Mouse (Mus musculus): ENCODE measurements around the gene Bcar1. TPM values are rescaled to one million over a fixed set of nuclear protein-coding genes. Genes with fewer than 3 reads are reported as not detected.

Bcar1 gene
- polyA plus RNA-seq, 1 experiment = 14.0 TPM

- no peak overlapping the region for H3K4me3 ChIP-seq (ENCODE audit: control insufficient read depth, insufficient read depth, low read length)
- H3K36me3 ChIP-seq (ENCODE audit: control insufficient read depth, insufficient read depth, low read length) = no peaks in the 10 kb centered on the region
- H3K27ac ChIP-seq (ENCODE audit: control insufficient read depth, insufficient read depth, low read length) = no peak overlapping the region
- WGBS = 91% methylated on average over 13 of the region's 13 CpGs
- no peak for TF ChIP-seq POLR2A (IDR thresholded peaks at IDR 0.05; ENCODE audit: control insufficient read depth, extremely low read depth, insufficient read depth, low read length, poor library complexity)
- TF ChIP-seq CTCF (IDR thresholded peaks at IDR 0.05; ENCODE audit: borderline replicate concordance, control insufficient read depth, extremely low read depth, insufficient read depth, low read length, poor library complexity) = no peak
- no peaks in the 10 kb centered on the region for H3K4me1 ChIP-seq (replicated peaks; ENCODE audit: control insufficient read depth, insufficient read depth, low read length)
- no peaks in the 10 kb centered on the region for H3K27me3 ChIP-seq (ENCODE audit: control insufficient read depth, insufficient read depth, low read length)
- DNase-seq = no peak
These were observed 17.1 kb upstream of the Bcar1 start for GRCm38 (mm10) chr8:111760708-111761107.

DNA sequence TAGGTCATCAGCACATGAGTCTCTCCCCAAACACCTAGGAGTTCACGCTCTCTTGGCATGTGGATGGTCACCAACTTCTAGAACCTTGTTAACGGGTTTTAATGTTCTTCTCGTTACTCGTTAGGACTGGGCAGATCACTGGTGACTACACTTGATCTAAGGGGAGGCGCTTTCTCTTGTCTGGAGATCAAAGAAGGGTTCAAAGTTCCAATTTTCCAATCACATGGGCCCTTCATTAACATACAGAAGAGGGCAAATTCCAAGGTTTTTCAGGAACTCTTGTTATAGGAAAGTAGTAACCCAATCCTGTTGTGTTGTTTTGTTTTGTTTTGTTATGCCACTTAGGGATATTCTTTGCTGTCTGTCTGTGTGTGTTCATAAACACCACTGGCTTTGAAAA, 15.2 kb upstream of the Bcar1 start:
- Histone ChIP-seq H3K4me1 (replicated peaks; ENCODE audit: control insufficient read depth, insufficient read depth, low read length) (no peaks in the 10 kb centered on the region), H3K4me3 (ENCODE audit: control insufficient read depth, insufficient read depth, low read length) (no peak overlapping the region), H3K36me3 (ENCODE audit: control insufficient read depth, insufficient read depth, low read length) (no peaks in the 10 kb centered on the region), H3K27ac (ENCODE audit: control insufficient read depth, insufficient read depth, low read length) (no peak overlapping the region), H3K27me3 (ENCODE audit: control insufficient read depth, insufficient read depth, low read length) (no peaks in the 10 kb centered on the region)
- WGBS = 91% methylated on average over 5 of the region's 5 CpGs
- no peak for TF ChIP-seq POLR2A (IDR thresholded peaks at IDR 0.05; ENCODE audit: control insufficient read depth, extremely low read depth, insufficient read depth, low read length, poor library complexity)
- no peak for TF ChIP-seq CTCF (IDR thresholded peaks at IDR 0.05; ENCODE audit: borderline replicate concordance, control insufficient read depth, extremely low read depth, insufficient read depth, low read length, poor library complexity)
- DNase-seq = no peak

GRCm38 (mm10) chr8:111757599-111757998, 14.0 kb upstream of the Bcar1 start:
- WGBS = 92% methylated on average over 9 of the region's 9 CpGs
- Histone ChIP-seq H3K4me1 (replicated peaks; ENCODE audit: control insufficient read depth, insufficient read depth, low read length) (no peaks in the 10 kb centered on the region), H3K27me3 (ENCODE audit: control insufficient read depth, insufficient read depth, low read length) (no peaks in the 10 kb centered on the region), H3K36me3 (ENCODE audit: control insufficient read depth, insufficient read depth, low read length) (no peaks in the 10 kb centered on the region), H3K4me3 (ENCODE audit: control insufficient read depth, insufficient read depth, low read length) (no peak overlapping the region), H3K27ac (ENCODE audit: control insufficient read depth, insufficient read depth, low read length) (no peak overlapping the region)
- no peak for TF ChIP-seq CTCF (IDR thresholded peaks at IDR 0.05; ENCODE audit: borderline replicate concordance, control insufficient read depth, extremely low read depth, insufficient read depth, low read length, poor library complexity)
- no peak for TF ChIP-seq POLR2A (IDR thresholded peaks at IDR 0.05; ENCODE audit: control insufficient read depth, extremely low read depth, insufficient read depth, low read length, poor library complexity)
- no peak for DNase-seq

DNA sequence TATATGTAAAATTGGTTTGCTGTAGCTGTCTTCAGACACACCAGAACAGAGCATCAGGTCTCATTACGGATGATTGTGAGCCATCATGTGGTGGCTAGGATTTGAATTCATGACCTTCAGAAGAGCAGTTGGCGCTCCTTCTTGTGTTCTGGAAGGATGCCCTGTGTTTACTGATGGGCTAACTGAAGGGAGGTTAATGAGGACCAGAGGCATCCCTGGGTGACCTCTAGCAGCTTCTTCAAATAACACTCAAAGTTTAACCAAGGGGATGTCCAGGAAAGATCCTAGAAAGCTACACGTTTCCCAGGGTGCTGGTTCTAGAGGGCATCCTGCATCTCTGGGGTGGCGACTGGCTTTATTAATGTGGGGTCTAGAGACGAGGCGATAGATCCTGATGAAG, 11.1 kb upstream of the Bcar1 start:
- 91% methylated on average over 6 of the region's 6 CpGs for WGBS

GRCm38 (mm10) chr8:111754088-111754487, 10.5 kb upstream of the Bcar1 start:
- H3K27me3 ChIP-seq (ENCODE audit: control insufficient read depth, insufficient read depth, low read length) = no peaks in the 10 kb centered on the region
- TF ChIP-seq POLR2A (IDR thresholded peaks at IDR 0.05; ENCODE audit: control insufficient read depth, extremely low read depth, insufficient read depth, low read length, poor library complexity) (no peak), CTCF (IDR thresholded peaks at IDR 0.05; ENCODE audit: borderline replicate concordance, control insufficient read depth, extremely low read depth, insufficient read depth, low read length, poor library complexity) (no peak)
- DNase-seq = no peak
- no peak overlapping the region for H3K4me3 ChIP-seq (ENCODE audit: control insufficient read depth, insufficient read depth, low read length)
- H3K27ac ChIP-seq (ENCODE audit: control insufficient read depth, insufficient read depth, low read length) = no peak overlapping the region
- 49% methylated on average over 2 of the region's 2 CpGs for WGBS
- no peaks in the 10 kb centered on the region for H3K36me3 ChIP-seq (ENCODE audit: control insufficient read depth, insufficient read depth, low read length)
- H3K4me1 ChIP-seq (replicated peaks; ENCODE audit: control insufficient read depth, insufficient read depth, low read length) = no peaks in the 10 kb centered on the region

More for the DNA sequence above, 11.1 kb upstream of the Bcar1 start:
- Histone ChIP-seq H3K27me3 (ENCODE audit: control insufficient read depth, insufficient read depth, low read length) (no peaks in the 10 kb centered on the region), H3K4me1 (replicated peaks; ENCODE audit: control insufficient read depth, insufficient read depth, low read length) (no peaks in the 10 kb centered on the region), H3K36me3 (ENCODE audit: control insufficient read depth, insufficient read depth, low read length) (no peaks in the 10 kb centered on the region), H3K4me3 (ENCODE audit: control insufficient read depth, insufficient read depth, low read length) (no peak overlapping the region), H3K27ac (ENCODE audit: control insufficient read depth, insufficient read depth, low read length) (no peak overlapping the region)
- no peak for DNase-seq
- TF ChIP-seq CTCF (IDR thresholded peaks at IDR 0.05; ENCODE audit: borderline replicate concordance, control insufficient read depth, extremely low read depth, insufficient read depth, low read length, poor library complexity) = no peak
- TF ChIP-seq POLR2A (IDR thresholded peaks at IDR 0.05; ENCODE audit: control insufficient read depth, extremely low read depth, insufficient read depth, low read length, poor library complexity) = no peak

GRCm38 (mm10) chr8:111748766-111749165, 5.2 kb upstream of the Bcar1 start:
- no peak for DNase-seq
- Histone ChIP-seq H3K27me3 (ENCODE audit: control insufficient read depth, insufficient read depth, low read length) (peaks cover 9% of the 10 kb centered on the region), H3K4me1 (replicated peaks; ENCODE audit: control insufficient read depth, insufficient read depth, low read length) (no peaks in the 10 kb centered on the region), H3K36me3 (ENCODE audit: control insufficient read depth, insufficient read depth, low read length) (no peaks in the 10 kb centered on the region), H3K27ac (ENCODE audit: control insufficient read depth, insufficient read depth, low read length) (no peak overlapping the region), H3K4me3 (ENCODE audit: control insufficient read depth, insufficient read depth, low read length) (no peak overlapping the region)
- WGBS = 29% methylated on average over 6 of the region's 6 CpGs
- no peak for TF ChIP-seq CTCF (IDR thresholded peaks at IDR 0.05; ENCODE audit: borderline replicate concordance, control insufficient read depth, extremely low read depth, insufficient read depth, low read length, poor library complexity)
- no peak for TF ChIP-seq POLR2A (IDR thresholded peaks at IDR 0.05; ENCODE audit: control insufficient read depth, extremely low read depth, insufficient read depth, low read length, poor library complexity)
